16 mouse cellular contexts compared by ENCODE assay signal in the genomic region with DNA sequence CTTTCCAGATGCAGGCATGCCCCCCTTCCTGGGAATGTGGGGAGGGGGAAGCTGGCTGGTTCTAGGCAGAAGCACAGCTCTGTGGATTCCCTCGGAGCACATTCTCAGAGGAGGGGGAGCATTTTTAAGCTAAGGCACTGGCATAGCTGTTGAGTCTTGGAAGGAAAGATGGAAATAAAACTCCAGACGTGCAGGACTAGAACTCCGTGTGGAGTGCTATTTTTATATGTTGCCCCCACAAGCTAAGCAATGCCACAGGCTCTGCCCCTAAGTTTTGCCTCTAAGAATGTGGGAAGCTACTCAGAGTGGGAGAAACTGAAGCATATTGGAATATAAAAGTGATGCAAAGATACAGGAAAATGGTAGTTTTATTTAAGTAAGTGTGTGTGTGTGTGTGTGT.
"Had no signal": no experiment of that assay in that cellular context is flagged by ENCODE, and none has a peak within 500 bp of the region (broad histone marks: within the 10 kb centered on the region; RNA-seq: fewer than 3 reads in every experiment).

No protein-coding gene starts in this region.

- ATAC-seq: lung, postnatal 0 days; midbrain, embryonic 13.5 days; midbrain, embryonic 15.5 days had no signal

- DNase-seq: lung, adult 2 months; lung, postnatal 14 days; lung, postnatal 36 days; right cerebral cortex, postnatal 14 days; thymus, adult 18-20 months; thymus, postnatal 14 days; thymus, postnatal 36 days had no signal

- H3K27ac ChIP-seq: lung, embryonic 15.5 days; macrophage; midbrain, embryonic 13.5 days; midbrain, embryonic 15.5 days; neural tube, embryonic 12.5 days; stomach, embryonic 15.5 days; stomach, postnatal 0 days had no signal

- H3K4me3 ChIP-seq: lung, embryonic 15.5 days; megakaryocyte, embryonic 14.5 days; midbrain, embryonic 13.5 days; midbrain, embryonic 15.5 days; neural tube, embryonic 12.5 days; stomach, embryonic 15.5 days had no signal
